Mouse (Mus musculus) myocyte (in vitro differentiated cells): ENCODE data around the gene Gm21969.

Experiments used
- CEBPB ChIP-seq: IDR thresholded peaks from 2 replicates; pipeline ENCODE4 v1.6.1; 2011; ENCODE audit warnings: mild to moderate bottlenecking, moderate library complexity; ENCODE audit not compliant: poor library complexity, insufficient read depth, severe bottlenecking
- E2F4 ChIP-seq: IDR thresholded peaks from one replicate; pipeline ENCODE4 v1.6.1; 2011; ENCODE audit warnings: mild to moderate bottlenecking, control low read depth, moderate library complexity; ENCODE audit not compliant: insufficient read depth
- MAX ChIP-seq: IDR thresholded peaks from one replicate; pipeline ENCODE4 v1.6.1; 2011; ENCODE audit warnings: low read depth, mild to moderate bottlenecking, control low read depth
- MYOD1 ChIP-seq, 3 experiments: IDR thresholded peaks; one replicate each; pipeline ENCODE4 v1.6.1; 2011; ENCODE audit warnings: control low read depth in 2 of 3, low read depth in 2 of 3, mild to moderate bottlenecking in 2 of 3, moderate library complexity in 1 of 3; ENCODE audit not compliant: insufficient read length in 2 of 3, control insufficient read depth in 1 of 3
- MYOG ChIP-seq, 3 experiments: IDR thresholded peaks; one replicate each; pipeline ENCODE4 v1.6.1; 2011; ENCODE audit warnings: control low read depth in 2 of 3, low read depth in 2 of 3, mild to moderate bottlenecking in 2 of 3; ENCODE audit not compliant: insufficient read length in 2 of 3, control insufficient read depth in 1 of 3, insufficient read depth in 1 of 3
- POLR2A ChIP-seq: IDR thresholded peaks from one replicate; pipeline ENCODE4 v1.6.1; 2011; ENCODE audit warnings: low read depth, mild to moderate bottlenecking, control low read depth, moderate library complexity; ENCODE audit not compliant: insufficient read length
- POLR2AphosphoS2 ChIP-seq: IDR thresholded peaks from one replicate; pipeline ENCODE4 v1.6.1; 2011; ENCODE audit warnings: low read depth, control low read depth; ENCODE audit not compliant: insufficient read length
- SRF ChIP-seq: IDR thresholded peaks from one replicate; pipeline ENCODE4 v1.6.1; 2011; ENCODE audit warnings: low read depth; ENCODE audit not compliant: control insufficient read depth, insufficient read length
- TCF12 ChIP-seq: IDR thresholded peaks from one replicate; pipeline ENCODE4 v1.6.1; 2011; ENCODE audit warnings: mild to moderate bottlenecking, control low read depth; ENCODE audit not compliant: poor library complexity, insufficient read depth, severe bottlenecking
- USF1 ChIP-seq: IDR thresholded peaks from one replicate; pipeline ENCODE4 v1.6.1; 2011; ENCODE audit warnings: low read depth, mild to moderate bottlenecking, control low read depth, moderate library complexity

GRCm38 (mm10) chr4:139688058-139688457 is 85.1 kb downstream of the Gm21969 start:
- no peak for TF ChIP-seq POLR2A
- no peak for TF ChIP-seq USF1
- TF ChIP-seq TCF12, result no peak
- no peak for TF ChIP-seq MYOG (IDR thresholded peaks at IDR 0.05; ENCODE audit: control insufficient read depth in 1 of 3, insufficient read depth in 1 of 3, insufficient read length in 2 of 3, low read depth in 2 of 3)
- no peak for TF ChIP-seq POLR2AphosphoS2
- TF ChIP-seq E2F4, result no peak
- no peak for TF ChIP-seq MAX
- no peak for TF ChIP-seq MYOD1 (IDR thresholded peaks at IDR 0.05; ENCODE audit: control insufficient read depth in 1 of 3, insufficient read length in 2 of 3, low read depth in 2 of 3)
- no peak for TF ChIP-seq CEBPB
- no peak for TF ChIP-seq SRF
